Mouse (Mus musculus) hindbrain, postnatal 0 days (tissue): Measurements from ENCODE around the gene Pnpla6. TPM values are rescaled to one million over a fixed set of nuclear protein-coding genes. Genes with fewer than 3 reads are reported as not detected.

Experiments used
- ATAC-seq: fragments of 200-750 bp; cut with Nextera tagmentation; 2 replicates; pipeline ENCODE4 v1.8.0; 2017; ENCODE audit warnings: mild to moderate bottlenecking, moderate TSS enrichment, moderate library complexity
- DNase-seq: peaks from one replicate; pipeline ENCODE4 v3.0.0-alpha.2; 2015; ENCODE audit warnings: low spot score
- H3K27ac ChIP-seq: fragments of 300-500 bp; sonication (generic); 2 replicates; pipeline ENCODE4 v1.5.1; 2014; ENCODE audit warnings: mild to moderate bottlenecking
- H3K27me3 ChIP-seq: fragments of 300-500 bp; sonication (generic); 2 replicates; pipeline ENCODE4 v1.6.1; 2014; ENCODE audit warnings: low read length, mixed read lengths; ENCODE audit not compliant: insufficient read depth
- H3K36me3 ChIP-seq: fragments of 300-500 bp; sonication (generic); 2 replicates; pipeline ENCODE4 v1.6.1; 2014; ENCODE audit warnings: low read length, mixed read lengths; ENCODE audit not compliant: insufficient read depth
- H3K4me1 ChIP-seq: fragments of 300-500 bp; sonication (generic); 2 replicates; pipeline ENCODE4 v1.6.1; 2014; ENCODE audit warnings: antibody characterized with exemption, low read length, mixed read lengths; ENCODE audit not compliant: insufficient read depth
- H3K4me2 ChIP-seq: fragments of 300-500 bp; sonication (generic); 2 replicates; pipeline ENCODE4 v1.6.1; 2014; ENCODE audit warnings: low read depth, mild to moderate bottlenecking, low read length, moderate library complexity, mixed read lengths
- H3K4me3 ChIP-seq: fragments of 300-500 bp; sonication (generic); 2 replicates; pipeline ENCODE4 v1.5.1; 2014; ENCODE audit warnings: low read length
- H3K9ac ChIP-seq: fragments of 300-500 bp; sonication (generic); replicated peaks from 2 replicates; pipeline ENCODE4 v1.6.1; 2014; ENCODE audit warnings: mild to moderate bottlenecking, low read length, moderate library complexity, mixed read lengths
- H3K9me3 ChIP-seq: fragments of 300-500 bp; sonication (generic); 2 replicates; pipeline ENCODE4 v1.6.1; 2016; ENCODE audit warnings: low read length, mixed read lengths
- CTCF ChIP-seq: IDR thresholded peaks from 2 replicates; pipeline ENCODE4 v1.5.1; 2016; ENCODE audit warnings: antibody characterized with exemption, control low read depth, low read depth
- WGBS: fragments of 180-500 bp; shearing (Covaris S2); extraction: QIAGEN DNeasy Blood & Tissue Kit; methylation state at CpG from one replicate; pipeline ENCODE4 v1.1.7; 2014; 5-methylcytosine and 5-hydroxymethylcytosine counted together
- polyA plus RNA-seq: library from polyadenylated mRNA; unstranded; fragments of >200 nt; fragmentation: Nextera tagmentation; extraction: Ambion mirVana; gene quantifications from 2 replicates; pipeline ENCODE4 v1.2.1, GENCODE M21; 2015
- total RNA-seq: library from RNA; depleted of rRNA; stranded (reverse); fragments of >200 nt; gene quantifications from 2 replicates; pipeline ENCODE4 v1.2.3, GENCODE M21; 2014; rRNA removed

Gene Pnpla6
- total RNA-seq (55.6 and 82.6 TPM in 2 replicates), polyA plus RNA-seq (35.3 and 38.4 TPM in 2 replicates)

- H3K36me3 ChIP-seq: peaks cover 33% of the 10 kb centered on the region; the same call in 1 of the 2 replicates
- peak; percentile 92 for DNase-seq
- no peak for TF ChIP-seq CTCF
- peak within 1 kb of the TSS; percentile 86 for H3K27ac ChIP-seq
- peak; percentile 73 for ATAC-seq
- H3K9ac ChIP-seq: peak within 1 kb of the TSS; percentile 63
- 0 out of 2 replicates have a peak, but pooled peaks cover 4% of the 10 kb centered on the region for H3K4me1 ChIP-seq
- under 1% methylated on average over 25 of the region's 25 CpGs for WGBS
- H3K4me3 ChIP-seq: peak within 1 kb of the TSS; percentile 53
- no peaks in the 10 kb centered on the region for H3K9me3 ChIP-seq
- H3K4me2 ChIP-seq: peak within 1 kb of the TSS; percentile 93
- H3K27me3 ChIP-seq: no peaks in the 10 kb centered on the region
These were observed at the start of gene Pnpla6 for GRCm38 (mm10) chr8:3515260-3515671. TSS of gene Pnpla6 (plus strand) at chr8:3515384.

- H3K27ac ChIP-seq: peak within 1 kb of the TSS; percentile 76
- H3K27me3 ChIP-seq: no peaks in the 10 kb centered on the region
- H3K4me3 ChIP-seq: peak within 1 kb of the TSS; percentile 39
- H3K4me2 ChIP-seq: peak within 1 kb of the TSS; percentile 67
- H3K9ac ChIP-seq: peak within 1 kb of the TSS; percentile 46
- peaks cover 4% of the 10 kb centered on the region; the same call in 1 of the 2 replicates for H3K4me1 ChIP-seq
- no peak for TF ChIP-seq CTCF
- DNase-seq (peak; percentile 97), ATAC-seq (peak; percentile 94)
- WGBS: 5% methylated on average over 32 of the region's 32 CpGs
- H3K36me3 ChIP-seq: no peaks in the 10 kb centered on the region
- H3K9me3 ChIP-seq: no peaks in the 10 kb centered on the region
These were observed 47.9 kb upstream of the Pnpla6 start, which contains the start of gene Pex11g for GRCm38 (mm10) chr8:3467006-3467885. TSS of gene Pex11g (minus strand) at chr8:3467680.

GRCm38 (mm10) chr8:3467886-3468545 lies 47.2 kb upstream of the Pnpla6 start:
- Histone ChIP-seq H3K27ac (peak overlapping the region; percentile 76), H3K4me2 (peak overlapping the region; percentile 67), H3K27me3 (no peaks in the 10 kb centered on the region), H3K9ac (peak overlapping the region; percentile 46), H3K4me3 (peak overlapping the region; percentile 39), H3K36me3 (no peaks in the 10 kb centered on the region), H3K9me3 (no peaks in the 10 kb centered on the region), H3K4me1 (peaks cover 4% of the 10 kb centered on the region; the same call in 1 of the 2 replicates)
- no peak; the same call in 1 of the 2 replicates for ATAC-seq
- no peak for DNase-seq
- WGBS: 45% methylated on average over 9 of the region's 9 CpGs
- no peak for TF ChIP-seq CTCF

- peak; percentile 11; the same call in 1 of the 2 replicates for TF ChIP-seq CTCF
- Histone ChIP-seq H3K36me3 (no peaks in the 10 kb centered on the region), H3K4me3 (no peak overlapping the region), H3K9me3 (no peaks in the 10 kb centered on the region), H3K9ac (no peak overlapping the region), H3K27me3 (no peaks in the 10 kb centered on the region), H3K27ac (no peak overlapping the region), H3K4me1 (peaks cover 4% of the 10 kb centered on the region; the same call in 1 of the 2 replicates), H3K4me2 (no peak overlapping the region)
- 96% methylated on average over 1 of the region's 1 CpGs for WGBS
- DNase-seq (no peak), ATAC-seq (no peak)
These were observed 46.3 kb upstream of the Pnpla6 start for GRCm38 (mm10) chr8:3468838-3469237.

GRCm38 (mm10) chr8:3470562-3470961 lies 44.6 kb upstream of the Pnpla6 start, which contains the start of gene Tex45:
TSS of gene Tex45 (plus strand) at chr8:3470862.
- no peak within 1 kb of the TSS for H3K9ac ChIP-seq
- H3K36me3 ChIP-seq: no peaks in the 10 kb centered on the region
- no peak for ATAC-seq
- H3K27ac ChIP-seq: no peak within 1 kb of the TSS
- H3K4me2 ChIP-seq: no peak within 1 kb of the TSS
- DNase-seq: no peak
- peaks cover 4% of the 10 kb centered on the region; the same call in 1 of the 2 replicates for H3K4me1 ChIP-seq
- H3K4me3 ChIP-seq: no peak within 1 kb of the TSS
- no peaks in the 10 kb centered on the region for H3K9me3 ChIP-seq
- no peak for TF ChIP-seq CTCF
- H3K27me3 ChIP-seq: no peaks in the 10 kb centered on the region

GRCm38 (mm10) chr8:3475715-3476429 lies 39.3 kb upstream of the Pnpla6 start:
- Histone ChIP-seq H3K27me3 (no peaks in the 10 kb centered on the region; the same call in 1 of the 2 replicates), H3K36me3 (no peaks in the 10 kb centered on the region), H3K9me3 (no peaks in the 10 kb centered on the region), H3K9ac (peak overlapping the region; percentile 37), H3K4me3 (peak overlapping the region; percentile 26), H3K4me2 (peak overlapping the region; percentile 50), H3K4me1 (peaks cover 5% of the 10 kb centered on the region; the same call in 1 of the 2 replicates), H3K27ac (no peak overlapping the region)
- no peak for TF ChIP-seq CTCF
- peak; percentile 75 for ATAC-seq
- WGBS: 28% methylated on average over 37 of the region's 37 CpGs
- DNase-seq: peak; percentile 25
